Mouse (Mus musculus) heart, adult 2 months (tissue): ENCODE data around the gene Cdh4. TPM values are rescaled to one million over a fixed set of nuclear protein-coding genes. Genes with fewer than 3 reads are reported as not detected.

Experiments used
- DNase-seq, 2 experiments: peaks; one replicate each; pipeline ENCODE4 v3.0.0; 2021
- H3K27ac ChIP-seq: fragments of 200-600 bp; 2 replicates; pipeline ENCODE4 v1.8.1; 2022
- H3K27me3 ChIP-seq: fragments of 200-500 bp; 2 replicates; pipeline ENCODE4 v1.6.1; 2012; ENCODE audit warnings: mild to moderate bottlenecking, low read length, inconsistent platforms, mixed read lengths; ENCODE audit not compliant: control insufficient read depth, insufficient read depth
- H3K36me3 ChIP-seq: fragments of 200-500 bp; 2 replicates; pipeline ENCODE4 v1.6.1; 2012; ENCODE audit warnings: low read length, inconsistent platforms; ENCODE audit not compliant: control insufficient read depth, insufficient read depth
- H3K4me1 ChIP-seq: fragments of 200-500 bp; 2 replicates; pipeline ENCODE4 v1.6.1; 2011; ENCODE audit warnings: low read length; ENCODE audit not compliant: control insufficient read depth, insufficient read depth
- H3K4me3 ChIP-seq: fragments of 200-600 bp; 2 replicates; pipeline ENCODE4 v1.8.1; 2022
- H3K79me2 ChIP-seq: fragments of 200-500 bp; replicated peaks from 2 replicates; pipeline ENCODE4 v1.6.1; 2012; ENCODE audit warnings: mild to moderate bottlenecking, inconsistent platforms, low read length, moderate library complexity, mixed read lengths; ENCODE audit not compliant: control insufficient read depth, insufficient read depth
- H3K9ac ChIP-seq: fragments of 200-500 bp; 2 replicates; pipeline ENCODE4 v1.6.1; 2012; ENCODE audit warnings: low read depth, mild to moderate bottlenecking, control low read depth, inconsistent platforms, low read length, mixed read lengths
- CTCF ChIP-seq: fragments of 200-600 bp; IDR thresholded peaks from 2 replicates; pipeline ENCODE4 v1.8.1; 2022; ENCODE audit warnings: antibody characterized with exemption, mild to moderate bottlenecking, moderate library complexity
- EP300 ChIP-seq: fragments of 200-500 bp; IDR thresholded peaks from 2 replicates; pipeline ENCODE4 v1.6.1; 2011; ENCODE audit warnings: low read depth, low read length, control low read depth; ENCODE audit not compliant: insufficient read depth
- POLR2A ChIP-seq: fragments of 200-500 bp; IDR thresholded peaks from 2 replicates; pipeline ENCODE4 v1.6.1; 2011; ENCODE audit warnings: mild to moderate bottlenecking, low read depth, low read length, control low read depth; ENCODE audit not compliant: insufficient read depth
- WGBS: fragments of 180-500 bp; shearing (Covaris S2); methylation state at CpG from one replicate; pipeline ENCODE4 v1.1.7; 2018; 5-methylcytosine and 5-hydroxymethylcytosine counted together
- intact Hi-C: fragments of 180-260 bp; cut with DNase I; formaldehyde crosslinking; loops from one replicate; pipeline ENCODE4 v1.15.1; 2025
- polyA plus RNA-seq: library from polyadenylated mRNA; depleted of rRNA; stranded (reverse); fragments of >200 nt; gene quantifications from 2 replicates; pipeline ENCODE4 v1.2.3, GENCODE M21; 2012
- total RNA-seq, 2 experiments: library from RNA; stranded (reverse); gene quantifications; 2 replicates each; pipeline ENCODE4 v1.2.3; 2021

The Cdh4 gene
- total and polyA plus RNA-seq, 3 experiments, result 0.90 to 1.2 (median 0.93) TPM

DNA sequence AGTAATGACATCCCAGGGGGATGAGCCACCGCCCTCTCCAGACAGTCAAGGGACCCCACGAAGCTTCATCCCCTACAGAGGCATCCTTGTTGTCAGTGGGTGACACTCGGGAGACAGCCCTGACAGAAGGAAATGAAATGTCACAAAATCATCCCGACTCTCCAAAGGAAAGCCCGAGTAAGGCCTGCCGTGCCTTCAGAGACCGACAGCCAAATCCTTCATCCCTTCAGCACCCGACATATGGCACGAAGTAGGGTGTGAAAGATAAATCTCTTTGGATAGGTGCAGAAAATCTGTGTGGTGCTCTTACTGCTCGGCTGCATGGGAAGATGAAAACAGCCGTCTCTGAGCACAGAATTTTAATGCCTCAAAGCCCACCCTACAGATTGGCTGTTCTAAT, 312.5 kb downstream of the Cdh4 start:
- no peaks in the 10 kb centered on the region for H3K36me3 ChIP-seq
- no peaks in the 10 kb centered on the region for H3K79me2 ChIP-seq
- H3K9ac ChIP-seq, result no peak overlapping the region
- WGBS, result 69% methylated on average over 11 of the region's 11 CpGs
- intact Hi-C loops, result no loop called here
- no peak overlapping the region for H3K27ac ChIP-seq
- no peak overlapping the region for H3K4me3 ChIP-seq
- TF ChIP-seq CTCF, result no peak
- TF ChIP-seq POLR2A, result no peak
- TF ChIP-seq EP300, result no peak
- H3K27me3 ChIP-seq, result no peaks in the 10 kb centered on the region
- 0 out of 2 replicates have a peak, but pooled peaks cover 2% of the 10 kb centered on the region for H3K4me1 ChIP-seq
- no peak for DNase-seq

DNA sequence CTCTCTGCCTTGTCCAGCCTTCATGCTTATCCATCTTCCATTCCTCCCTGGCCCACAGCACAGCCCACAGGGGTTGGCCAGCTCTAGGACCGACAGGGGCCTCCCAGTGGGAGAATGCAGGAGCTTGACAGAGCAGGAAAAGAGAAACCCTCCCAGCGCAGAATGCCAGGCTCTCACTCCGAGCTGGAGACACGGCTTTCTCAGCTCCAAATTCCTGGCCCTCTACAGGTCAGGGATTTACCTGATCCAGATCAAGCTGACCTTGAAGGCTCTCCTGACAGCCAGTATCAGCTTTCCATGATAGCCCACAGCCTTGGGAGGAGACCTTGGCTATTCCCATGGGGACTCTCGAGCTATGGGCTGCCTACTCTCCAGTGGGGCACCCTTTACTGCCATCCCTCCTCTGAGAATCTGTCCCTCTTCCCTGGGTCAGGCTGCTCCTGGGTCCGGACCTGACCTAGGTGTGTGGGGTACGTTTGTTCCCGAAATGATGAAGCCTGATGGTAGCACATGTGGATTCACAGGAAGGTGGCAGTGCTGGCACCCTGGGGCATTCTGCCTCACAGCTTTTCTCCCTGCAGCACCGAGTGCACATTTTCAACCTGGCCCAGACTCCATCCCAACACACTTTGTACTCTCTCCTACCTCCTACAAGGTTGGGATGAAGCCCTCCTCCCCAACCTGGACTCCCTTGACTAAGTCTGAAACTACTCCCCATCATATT, 319.6 kb downstream of the Cdh4 start:
- H3K27ac ChIP-seq, result no peak overlapping the region
- H3K79me2 ChIP-seq, result no peaks in the 10 kb centered on the region
- no peak for TF ChIP-seq POLR2A
- TF ChIP-seq CTCF, result no peak
- TF ChIP-seq EP300, result no peak
- intact Hi-C loops, result no loop called here
- no peak overlapping the region for H3K9ac ChIP-seq
- DNase-seq, result no peak
- no peaks in the 10 kb centered on the region for H3K4me1 ChIP-seq
- H3K36me3 ChIP-seq, result no peaks in the 10 kb centered on the region
- no peaks in the 10 kb centered on the region for H3K27me3 ChIP-seq
- 60% methylated on average over 9 of the region's 9 CpGs for WGBS
- no peak overlapping the region for H3K4me3 ChIP-seq

DNA sequence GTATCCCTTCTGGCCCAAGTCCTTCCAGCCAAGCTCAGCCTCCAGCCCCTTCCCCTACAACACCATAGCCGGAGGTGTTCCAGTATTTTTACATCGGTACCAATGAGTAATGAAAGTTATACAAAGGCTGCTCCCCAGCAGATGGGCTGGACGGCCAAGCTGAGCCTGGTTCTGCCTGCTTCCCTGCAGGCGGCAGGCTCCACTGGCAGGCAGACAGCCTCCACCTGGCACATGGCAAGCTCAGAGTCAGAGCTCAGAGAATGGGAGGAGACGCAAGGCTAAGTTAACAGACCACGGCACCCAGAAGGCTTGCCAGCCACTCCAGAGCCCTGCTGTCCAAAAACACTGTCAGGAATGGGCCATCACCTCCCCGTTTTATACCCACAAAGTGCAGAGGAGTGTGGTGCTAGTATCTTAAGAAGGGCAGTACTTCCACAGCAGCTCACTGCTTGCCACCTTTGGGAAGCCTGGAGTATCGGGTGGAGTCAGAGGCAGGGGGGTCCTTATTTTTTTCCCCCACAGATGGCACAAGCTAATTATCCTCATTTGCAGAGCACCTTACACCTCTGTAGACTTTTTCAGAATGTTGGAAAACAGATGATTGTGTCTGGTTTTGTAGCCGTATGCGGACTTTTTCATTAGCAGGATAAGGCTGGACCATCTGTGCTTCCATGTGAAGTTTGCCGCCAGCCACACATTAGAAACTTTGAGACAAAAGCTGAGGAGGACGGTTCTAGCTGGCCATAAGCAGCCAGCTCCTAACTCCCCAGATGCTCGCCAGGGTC, 320.5 kb downstream of the Cdh4 start:
- intact Hi-C loops, result no loop called here
- H3K36me3 ChIP-seq, result no peaks in the 10 kb centered on the region
- no peak for DNase-seq
- H3K27me3 ChIP-seq, result no peaks in the 10 kb centered on the region
- H3K4me1 ChIP-seq, result no peaks in the 10 kb centered on the region
- no peak for TF ChIP-seq CTCF
- TF ChIP-seq EP300, result no peak
- no peak for TF ChIP-seq POLR2A
- H3K4me3 ChIP-seq, result no peak overlapping the region
- WGBS, result 74% methylated on average over 13 of the region's 13 CpGs
- no peaks in the 10 kb centered on the region for H3K79me2 ChIP-seq
- H3K27ac ChIP-seq, result no peak overlapping the region
- no peak overlapping the region for H3K9ac ChIP-seq

DNA sequence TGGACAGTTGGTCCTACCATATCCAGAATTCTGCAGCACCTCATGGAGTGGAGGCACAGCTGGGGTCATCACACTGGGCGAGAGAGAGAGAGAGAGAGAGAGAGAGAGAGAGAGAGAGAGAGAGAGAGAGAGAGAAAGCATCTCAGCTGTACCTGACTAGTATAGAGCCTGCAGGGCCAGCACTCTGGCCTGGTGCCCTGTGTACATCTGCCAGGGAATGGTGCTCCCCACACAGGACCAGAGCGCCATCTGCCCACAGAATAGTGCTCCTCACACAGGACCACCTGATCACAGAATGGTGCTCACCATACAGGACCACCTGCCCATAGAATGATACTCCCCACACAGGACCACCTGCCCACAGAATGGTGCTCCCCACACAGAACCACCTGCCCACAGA, 322.2 kb downstream of the Cdh4 start:
- Histone ChIP-seq H3K79me2 (no peaks in the 10 kb centered on the region), H3K36me3 (no peaks in the 10 kb centered on the region), H3K4me1 (no peaks in the 10 kb centered on the region), H3K4me3 (no peak overlapping the region), H3K27ac (no peak overlapping the region), H3K27me3 (no peaks in the 10 kb centered on the region), H3K9ac (no peak overlapping the region)
- WGBS, result 76% methylated on average over 2 of the region's 2 CpGs
- no peak for DNase-seq
- intact Hi-C loops, result no loop called here
- TF ChIP-seq POLR2A (no peak), CTCF (no peak), EP300 (no peak)

DNA sequence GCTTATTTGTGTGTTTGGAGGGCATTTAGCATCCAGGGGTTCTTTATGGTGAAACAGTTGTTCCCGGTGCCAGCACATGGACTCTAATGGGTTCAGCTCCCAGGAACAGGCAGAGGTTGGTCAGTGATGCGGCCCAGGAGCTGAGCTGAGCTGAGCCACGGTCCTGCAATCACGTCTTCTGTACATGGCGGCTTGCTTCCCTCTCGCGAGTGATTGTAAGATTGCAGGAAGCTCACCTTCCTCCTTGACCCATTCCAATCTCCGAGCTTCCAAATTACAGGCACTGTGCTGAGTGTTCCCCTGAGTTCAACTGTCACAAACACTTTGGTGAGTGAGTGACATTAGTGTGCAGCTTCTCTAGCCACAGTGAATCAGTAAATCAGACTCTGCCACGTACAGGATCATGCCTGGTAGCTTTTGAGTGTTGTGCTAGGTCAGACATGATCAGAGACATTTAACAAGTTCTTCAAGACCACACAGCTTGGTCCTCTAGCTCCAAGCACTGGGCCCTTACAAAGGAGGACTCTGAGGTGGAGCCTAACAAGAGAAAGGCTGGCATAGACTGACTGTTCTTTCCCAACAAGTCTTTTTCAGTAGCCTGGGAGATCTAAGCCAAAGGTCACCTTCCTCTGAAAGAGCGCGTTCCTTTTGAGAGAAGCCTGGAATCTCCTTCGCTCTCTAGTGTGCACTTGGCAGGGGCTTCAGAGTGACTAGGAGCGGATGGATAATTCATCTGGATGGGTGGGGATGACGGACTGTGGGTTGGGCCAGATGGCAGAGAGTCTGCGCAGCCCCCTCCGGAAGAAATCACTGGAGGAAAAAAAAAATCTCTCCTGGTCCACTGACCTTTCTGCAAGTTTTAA, 324.7 kb downstream of the Cdh4 start:
- no peak overlapping the region for H3K27ac ChIP-seq
- no peak overlapping the region for H3K4me3 ChIP-seq
- H3K9ac ChIP-seq, result no peak overlapping the region
- peaks cover 3% of the 10 kb centered on the region; the same call in 1 of the 2 replicates for H3K4me1 ChIP-seq
- intact Hi-C loops, result no loop called here
- H3K79me2 ChIP-seq, result no peaks in the 10 kb centered on the region
- 31% methylated on average over 16 of the region's 16 CpGs for WGBS
- TF ChIP-seq CTCF (no peak), POLR2A (no peak), EP300 (no peak)
- no peak for DNase-seq
- H3K36me3 ChIP-seq, result no peaks in the 10 kb centered on the region
- H3K27me3 ChIP-seq, result no peaks in the 10 kb centered on the region

DNA sequence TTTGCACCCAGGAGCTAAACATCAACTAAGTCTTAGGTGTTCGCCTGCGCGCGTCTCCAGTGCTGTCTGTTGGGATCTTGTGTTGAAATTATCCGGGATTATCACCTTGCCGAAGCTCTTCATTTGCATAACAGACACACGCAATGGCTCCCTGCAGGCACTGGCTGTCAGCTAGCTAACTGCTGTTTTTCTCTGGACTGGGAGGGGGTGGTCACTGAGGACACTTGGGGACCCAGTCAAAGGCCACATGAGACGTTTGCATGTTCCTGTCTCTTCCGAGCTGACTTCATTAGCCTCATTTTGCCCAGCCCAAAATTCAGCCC, 325.3 kb downstream of the Cdh4 start:
- Histone ChIP-seq H3K27me3 (no peaks in the 10 kb centered on the region), H3K79me2 (no peaks in the 10 kb centered on the region), H3K36me3 (no peaks in the 10 kb centered on the region), H3K9ac (no peak overlapping the region), H3K27ac (no peak overlapping the region), H3K4me1 (peaks cover 3% of the 10 kb centered on the region; the same call in 1 of the 2 replicates), H3K4me3 (no peak overlapping the region)
- TF ChIP-seq CTCF (no peak), EP300 (no peak), POLR2A (no peak)
- intact Hi-C loops, result no loop called here
- DNase-seq, result no peak
- 35% methylated on average over 9 of the region's 9 CpGs for WGBS
